Mouse (Mus musculus): ENCODE results near the gene Gm20518. TPM values are rescaled to one million over a fixed set of nuclear protein-coding genes. Genes with fewer than 3 reads are reported as not detected.

Gm20518 gene
- total RNA-seq (2021) = under 1 TPM; 0.32 to 0.66 TPM
- long read RNA-seq, experiment 1, partial matches to known transcripts = 2 of 11 reads
- long read RNA-seq, experiment 1, other reads (novel, unspliced or antisense) = 9 of 11 reads
- long read RNA-seq, experiment 2, partial matches to known transcripts = 1 of 6 reads
- long read RNA-seq, experiment 2, other reads (novel, unspliced or antisense) = 5 of 6 reads

DNA sequence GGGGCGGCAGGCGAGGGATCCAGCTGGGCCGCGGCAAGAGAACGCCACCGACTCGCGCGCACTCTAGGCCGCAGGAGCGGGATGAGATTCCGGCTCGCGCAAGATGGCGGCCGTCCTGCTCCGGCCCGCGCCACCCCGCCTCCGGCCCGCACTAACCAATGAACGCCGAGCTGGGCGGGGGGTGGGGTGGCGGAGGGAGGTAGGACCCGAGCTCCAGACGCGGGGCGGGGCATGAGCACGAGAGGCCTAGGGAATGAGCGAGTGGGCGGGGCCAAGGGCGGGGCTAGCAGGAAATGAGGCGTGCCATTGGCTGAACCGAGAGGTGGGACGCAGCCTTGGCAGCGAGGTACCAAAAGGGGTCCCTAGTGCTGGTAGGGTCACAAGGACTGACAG lies at the start of gene Gm20518:
TSS of gene Gm20518 (minus strand) at position 105 of the 393 bp plus-strand sequence.
- DNase-seq (ENCODE audit: low spot score in 2 of 2) = peak; percentile 97 to 99

DNA sequence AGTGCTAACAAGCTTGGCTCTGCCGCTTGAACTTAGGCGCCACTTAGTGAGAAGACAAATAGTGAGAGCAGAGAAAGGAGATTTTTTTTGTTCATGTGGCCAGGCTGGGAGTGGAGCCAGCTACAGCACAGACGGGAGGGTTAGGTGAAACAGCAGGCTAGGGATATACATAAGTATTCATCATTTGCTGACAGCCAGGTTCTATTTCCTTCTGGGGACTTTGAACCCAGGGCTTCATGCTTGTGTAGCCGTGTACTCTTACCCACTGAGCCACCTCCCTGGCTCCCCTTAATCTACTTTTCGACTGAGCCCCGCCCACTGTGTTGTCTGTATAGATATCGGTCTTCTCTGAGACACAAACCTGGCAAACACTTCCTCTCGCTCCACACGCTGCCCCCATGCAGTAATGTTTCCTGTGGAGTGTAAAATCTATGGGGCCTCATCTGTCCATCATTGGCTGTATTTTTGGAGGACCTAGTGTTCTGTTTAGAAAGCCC lies 47.8 kb upstream of the Gm20518 start:
- DNase-seq (ENCODE audit: low spot score in 2 of 2) = no peak

DNA sequence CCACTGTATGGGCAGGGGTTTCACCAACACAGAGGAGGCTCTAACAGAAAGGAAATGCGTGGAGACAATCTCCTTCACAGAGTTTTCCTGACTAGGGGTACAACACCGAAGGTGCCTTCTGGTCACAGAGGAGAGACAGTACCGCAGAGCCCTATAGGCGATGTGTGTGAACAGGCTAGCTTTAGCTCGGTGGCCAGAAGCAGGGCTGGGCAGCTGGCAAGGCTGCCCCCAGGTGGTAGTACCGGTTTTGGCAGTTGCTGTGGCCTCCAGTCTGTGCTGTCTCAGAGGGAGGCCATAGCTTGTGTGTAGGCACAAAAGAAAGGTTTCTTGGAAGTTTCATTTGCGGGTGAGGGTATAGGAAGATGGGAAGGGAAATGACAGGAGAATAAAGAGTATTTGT lies 47.4 kb upstream of the Gm20518 start:
- peak; percentile 55 to 66 for DNase-seq (ENCODE audit: low spot score in 2 of 2)

DNA sequence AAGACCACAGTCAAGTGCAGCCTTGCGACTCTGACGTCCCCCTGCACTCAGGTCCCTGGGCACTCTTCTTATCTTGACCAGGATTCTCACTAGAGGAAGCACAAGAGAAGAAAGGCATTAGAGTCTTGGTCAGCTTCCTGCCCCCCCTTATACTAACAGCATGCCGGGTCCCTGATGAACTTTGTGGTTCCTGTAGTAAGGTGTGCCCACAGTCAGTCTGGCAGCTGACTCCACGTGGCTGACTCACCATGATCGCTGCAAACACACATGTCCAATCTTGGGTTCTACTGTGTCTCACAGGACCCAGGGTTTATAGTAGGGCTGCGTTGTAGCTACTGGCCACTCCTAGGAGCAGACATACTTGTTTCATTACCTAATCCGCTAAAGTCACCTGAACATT lies 46.7 kb upstream of the Gm20518 start:
- DNase-seq (ENCODE audit: low spot score in 2 of 2) = no peak

DNA sequence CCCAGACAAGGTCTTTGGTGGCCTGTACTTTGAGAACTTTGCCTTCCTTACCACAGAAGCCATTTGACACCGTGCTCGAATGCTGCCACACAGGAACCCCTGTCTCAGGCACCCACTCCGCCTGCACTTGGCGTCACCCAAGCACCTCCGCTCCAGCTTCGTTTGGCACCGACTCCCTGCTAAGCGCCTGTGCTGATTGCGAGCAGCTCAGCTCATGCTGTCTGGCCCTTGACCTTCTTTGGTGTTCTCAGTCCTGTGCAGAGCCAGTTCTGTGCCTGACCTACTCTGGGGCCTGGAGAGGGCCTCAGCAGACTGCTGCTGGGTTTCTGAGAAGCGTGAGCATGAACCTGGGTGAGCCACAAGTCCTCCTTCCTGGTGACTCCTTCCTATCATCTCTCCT lies 45.3 kb upstream of the Gm20518 start:
- DNase-seq (ENCODE audit: low spot score in 2 of 2) = no peak

DNA sequence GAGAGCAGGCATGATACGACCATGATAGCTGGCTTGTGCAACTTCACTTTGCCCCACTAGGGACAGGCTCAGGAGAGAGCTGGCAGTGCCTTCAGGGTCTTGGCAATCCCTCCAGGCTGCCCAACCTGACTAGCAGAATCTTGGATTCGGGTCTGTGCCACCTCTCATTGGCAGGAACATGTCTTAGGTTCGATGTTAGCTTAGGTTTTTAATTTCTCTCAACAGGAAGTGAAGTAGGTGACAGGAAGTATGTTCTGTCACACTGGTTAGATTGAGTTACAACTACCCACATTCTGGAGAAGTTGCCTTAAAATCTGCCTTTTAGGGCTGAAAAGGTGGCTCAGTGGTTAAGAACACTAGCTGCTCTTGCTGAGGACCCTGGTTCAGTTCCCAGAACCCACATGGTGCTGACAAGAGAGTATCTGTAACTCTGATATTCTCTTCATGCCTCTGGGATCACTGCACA lies 43.0 kb upstream of the Gm20518 start:
- no peak for DNase-seq (ENCODE audit: low spot score in 2 of 2)

DNA sequence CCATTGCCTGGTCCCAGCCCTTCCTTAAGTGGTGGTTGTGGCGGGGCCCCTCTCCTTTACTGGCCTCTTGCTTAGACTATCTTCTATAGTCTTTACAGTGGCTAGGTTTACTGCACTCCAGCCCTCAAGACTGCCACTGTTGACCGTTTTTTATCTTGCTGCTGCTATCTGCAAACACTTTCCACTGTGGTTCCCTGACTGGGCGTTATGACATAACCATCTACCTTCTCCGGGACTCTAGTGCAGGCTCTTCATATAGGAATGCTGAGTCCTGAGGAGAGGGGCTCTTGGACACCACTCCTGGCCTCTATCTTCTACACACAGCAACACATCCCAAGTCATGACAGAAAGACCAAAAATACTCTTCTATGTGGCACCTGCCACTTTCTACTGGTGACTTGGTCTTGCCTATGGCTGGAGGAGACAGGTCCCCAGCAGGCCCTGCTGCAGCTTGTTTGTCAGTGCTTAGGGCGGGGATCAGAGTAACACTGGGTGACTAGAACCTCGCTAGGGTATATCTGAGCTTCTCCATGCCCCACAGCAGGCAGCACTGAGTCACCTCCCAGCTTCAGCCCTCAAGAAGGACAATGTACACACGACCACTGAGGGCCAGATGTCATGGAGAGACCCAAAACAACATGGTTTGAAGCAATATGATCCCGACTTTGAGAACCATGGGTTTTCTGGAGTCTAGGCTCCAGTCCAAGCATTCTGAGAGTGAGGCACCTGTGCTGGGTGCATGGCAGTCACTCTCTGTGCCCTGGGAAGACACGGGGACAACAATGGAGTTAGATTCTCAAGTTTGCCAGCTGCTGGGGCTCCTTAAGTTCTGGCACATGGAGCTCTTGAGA lies 42.3 kb upstream of the Gm20518 start:
- no peak for DNase-seq (ENCODE audit: low spot score in 2 of 2)

DNA sequence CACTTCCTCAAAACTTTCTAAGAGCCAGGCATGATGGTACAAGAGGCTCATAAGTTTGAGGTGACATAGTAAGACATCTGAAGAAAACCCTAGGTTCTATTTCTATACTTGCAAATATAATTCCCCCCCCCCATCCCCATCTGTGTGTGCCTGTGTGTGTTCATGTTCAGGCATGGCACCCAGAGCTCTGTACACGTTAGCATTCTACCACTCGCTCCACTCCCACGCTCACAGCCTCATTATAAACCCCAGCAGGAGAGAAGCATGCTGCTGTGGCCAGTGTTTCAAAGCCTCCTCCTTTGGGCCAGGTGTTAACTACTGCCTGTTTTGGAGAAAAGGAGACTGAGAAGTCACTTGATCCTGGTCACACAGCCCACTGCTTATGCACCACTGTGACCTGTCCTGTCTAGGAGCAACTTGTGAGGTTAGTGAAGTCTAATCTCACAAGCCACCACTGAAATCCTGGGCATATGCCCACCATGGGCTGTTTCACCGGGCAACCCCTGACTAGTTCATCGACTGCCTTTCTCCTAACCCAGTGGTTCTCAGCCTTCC lies 40.5 kb upstream of the Gm20518 start:
- DNase-seq (ENCODE audit: low spot score in 2 of 2) = no peak

DNA sequence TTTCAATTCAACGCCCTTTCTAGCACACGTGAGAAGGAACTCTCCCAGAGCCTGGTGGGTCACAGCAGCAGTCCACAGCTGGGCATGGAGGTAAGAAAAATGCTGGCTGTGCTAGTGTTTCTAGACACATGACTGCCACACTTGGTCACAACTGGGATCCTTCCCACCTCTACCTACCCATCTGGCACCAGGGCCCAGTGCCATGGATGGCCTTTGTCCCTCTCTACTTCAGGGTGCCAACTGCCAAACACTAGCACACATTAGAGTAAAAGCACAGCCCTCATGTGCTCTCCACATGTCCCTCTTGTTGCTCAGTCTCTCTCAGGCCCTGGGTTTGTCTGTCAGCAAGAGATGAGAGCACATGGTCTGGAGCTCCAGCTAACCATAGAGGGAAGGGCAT lies 38.2 kb upstream of the Gm20518 start:
- no peak for DNase-seq (ENCODE audit: low spot score in 2 of 2)

DNA sequence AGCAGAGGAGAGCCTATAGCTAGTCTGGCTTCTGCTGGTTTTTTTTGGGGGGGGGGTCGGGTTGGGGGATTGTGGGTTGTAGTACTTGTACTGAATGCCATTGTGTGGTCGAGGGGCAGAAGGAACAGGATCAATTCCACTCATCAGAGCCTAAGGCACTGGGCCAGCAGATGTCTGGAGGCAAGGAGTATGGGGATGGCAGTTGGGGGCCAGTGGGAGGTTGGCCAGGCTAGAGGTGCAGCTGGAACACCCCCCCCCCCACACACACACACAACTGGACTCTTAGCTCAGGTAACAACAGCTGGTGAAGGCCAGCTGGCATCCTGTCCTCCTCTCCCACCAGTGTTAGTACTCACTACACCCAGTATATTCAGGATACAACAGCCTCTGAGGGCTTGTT lies 37.7 kb upstream of the Gm20518 start:
- no peak for DNase-seq (ENCODE audit: low spot score in 2 of 2)

DNA sequence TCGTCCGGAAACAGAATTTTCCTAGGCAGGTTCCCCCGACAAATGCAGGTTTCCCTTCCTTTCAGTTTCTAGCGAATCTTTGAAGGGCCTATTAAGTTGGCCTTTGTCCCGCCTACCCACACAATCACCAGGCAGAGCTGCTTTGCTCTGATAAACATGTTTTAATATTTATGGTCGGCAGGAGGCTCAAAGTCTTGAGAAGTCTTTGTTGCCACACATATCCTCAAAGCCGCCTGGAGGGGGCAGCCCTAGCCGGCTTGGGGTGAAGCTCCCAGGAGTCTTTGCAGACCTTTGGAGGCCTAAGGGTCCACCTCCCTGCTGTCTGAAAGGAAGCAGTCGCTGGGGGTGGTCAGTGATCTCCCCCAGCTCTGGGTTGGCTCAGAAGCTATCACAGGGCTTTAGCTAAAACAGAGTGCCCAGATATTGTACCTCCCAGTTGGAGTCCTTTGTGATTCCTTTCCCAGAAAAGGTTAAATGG lies 37.2 kb upstream of the Gm20518 start:
- DNase-seq (ENCODE audit: low spot score in 2 of 2) = peak; percentile 46 to 48

DNA sequence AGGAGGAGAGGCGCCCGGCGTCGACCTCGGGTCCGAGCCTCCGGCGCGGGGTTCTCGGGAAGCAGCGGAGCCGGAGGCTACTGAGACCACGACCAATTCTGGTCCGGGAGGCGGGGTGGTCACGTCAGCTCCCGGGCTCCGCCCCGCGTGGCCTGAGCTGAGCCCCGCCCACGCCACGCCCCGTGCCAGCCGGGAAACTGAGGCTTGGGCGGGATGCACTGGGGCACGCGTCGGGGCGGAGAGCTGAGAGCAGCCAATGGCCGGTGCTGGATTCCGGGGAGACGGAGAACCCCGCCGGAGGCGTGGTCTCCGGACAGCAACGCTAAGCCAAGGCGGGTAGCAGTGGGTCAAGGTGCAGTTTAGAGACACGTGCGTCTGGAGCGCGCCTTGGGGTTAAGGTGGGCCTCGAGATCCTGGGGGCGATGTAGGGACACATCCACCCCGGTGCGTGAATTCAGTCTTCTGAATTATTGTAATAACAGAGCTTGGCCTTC lies 36.7 kb upstream of the Gm20518 start, which contains the start of gene Slc25a1:
TSS of gene Slc25a1 (minus strand) at position 133 of the 494 bp plus-strand sequence.
- peak; percentile 81 to 87 for DNase-seq (ENCODE audit: low spot score in 2 of 2)

DNA sequence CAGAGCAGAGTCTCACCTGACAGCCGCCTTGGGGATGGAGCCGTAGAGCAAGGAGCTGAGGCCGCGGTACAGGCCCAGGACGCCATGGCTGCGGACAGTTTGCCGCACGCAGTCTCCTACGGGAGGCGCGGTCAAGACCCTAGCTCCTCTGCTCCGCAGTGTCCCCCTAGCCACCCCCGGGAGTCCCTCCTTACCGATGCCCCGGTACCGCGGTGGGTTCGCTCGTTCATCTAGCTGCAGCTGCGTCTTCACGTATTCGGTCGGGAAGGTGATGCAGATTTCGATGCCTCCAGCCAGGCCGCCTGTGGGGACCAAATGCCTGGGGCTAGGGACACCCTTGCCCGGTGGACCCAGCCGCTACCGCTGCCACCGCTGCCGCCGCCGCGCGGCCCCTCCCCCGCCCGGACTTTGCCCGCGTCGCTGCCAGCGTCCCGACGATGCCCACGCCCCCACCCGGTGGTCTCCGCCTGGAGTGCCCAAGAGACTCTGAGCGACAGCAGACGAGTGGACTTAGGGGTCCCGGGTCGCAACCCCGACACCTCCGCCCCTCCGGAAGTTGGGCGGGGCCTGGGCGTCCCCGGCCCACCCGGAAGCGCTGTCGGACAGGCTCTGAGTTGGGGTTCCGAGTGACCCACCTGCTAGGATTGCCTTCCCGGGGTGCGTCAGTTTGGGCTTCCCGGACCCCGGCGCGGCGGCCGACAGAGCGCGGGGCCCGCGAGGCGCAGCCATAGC lies 36.0 kb upstream of the Gm20518 start:
- peak; percentile 36 to 52 for DNase-seq (ENCODE audit: low spot score in 2 of 2)

DNA sequence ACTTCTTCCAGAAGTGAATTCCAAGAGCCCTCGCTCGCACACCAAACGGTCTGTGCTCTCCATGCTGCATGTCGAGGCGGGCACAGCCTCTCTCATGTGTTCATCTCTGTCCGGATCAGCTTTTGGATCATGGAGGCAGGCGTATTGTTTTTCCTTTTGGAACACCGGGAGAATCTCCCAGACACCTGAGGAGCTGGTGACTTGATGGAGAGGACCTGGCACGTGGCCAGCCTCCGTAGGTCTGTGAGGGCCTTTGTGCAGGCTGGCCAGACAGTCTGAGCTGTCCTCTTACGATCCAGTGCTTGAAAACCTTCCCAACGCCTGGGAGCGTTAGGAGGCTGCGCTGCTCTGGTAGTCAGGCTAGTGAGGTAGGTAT lies 30.7 kb upstream of the Gm20518 start:
- no peak for DNase-seq (ENCODE audit: low spot score in 2 of 2)

DNA sequence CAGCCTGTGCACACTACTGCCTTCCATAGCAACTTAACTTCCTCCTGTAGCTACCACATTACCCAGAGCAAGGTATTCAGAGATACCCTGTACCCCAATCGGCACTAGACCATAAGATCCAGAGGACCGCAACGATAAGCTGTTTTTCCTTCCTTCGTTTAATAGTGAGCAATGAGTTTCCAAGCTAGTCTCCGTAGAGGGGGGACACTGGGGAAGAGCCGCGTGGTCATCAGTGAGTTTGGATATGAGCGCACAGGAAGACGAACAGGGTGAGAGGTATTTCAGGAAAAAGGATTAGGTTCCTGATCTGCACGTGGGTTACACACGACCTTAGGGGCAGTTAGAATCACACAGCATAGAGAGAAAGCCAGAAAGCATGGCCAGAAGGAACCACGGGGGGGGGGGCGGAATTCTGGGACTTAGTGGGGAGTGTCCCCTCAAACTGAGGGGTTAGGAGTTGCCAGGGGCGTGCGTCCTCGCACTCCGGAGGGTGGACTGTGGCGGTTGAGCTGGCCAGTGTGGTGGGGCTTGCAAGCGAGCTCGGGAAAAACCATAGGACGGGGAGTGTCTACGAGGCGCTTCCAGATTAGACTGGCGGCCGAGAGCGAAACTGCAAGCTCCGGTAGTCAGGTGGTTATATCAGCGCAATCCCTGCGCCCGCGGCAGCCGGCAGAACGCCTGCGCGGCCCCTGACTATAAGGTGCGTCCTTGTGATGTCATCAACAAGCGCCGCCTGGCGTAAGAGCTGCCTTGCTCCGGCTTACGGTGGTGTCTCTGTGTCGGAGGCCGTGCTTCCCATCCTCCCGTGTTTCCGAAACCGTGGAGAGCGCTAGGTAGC lies 30.1 kb upstream of the Gm20518 start:
- peak; percentile 94 for DNase-seq (ENCODE audit: low spot score in 2 of 2)

DNA sequence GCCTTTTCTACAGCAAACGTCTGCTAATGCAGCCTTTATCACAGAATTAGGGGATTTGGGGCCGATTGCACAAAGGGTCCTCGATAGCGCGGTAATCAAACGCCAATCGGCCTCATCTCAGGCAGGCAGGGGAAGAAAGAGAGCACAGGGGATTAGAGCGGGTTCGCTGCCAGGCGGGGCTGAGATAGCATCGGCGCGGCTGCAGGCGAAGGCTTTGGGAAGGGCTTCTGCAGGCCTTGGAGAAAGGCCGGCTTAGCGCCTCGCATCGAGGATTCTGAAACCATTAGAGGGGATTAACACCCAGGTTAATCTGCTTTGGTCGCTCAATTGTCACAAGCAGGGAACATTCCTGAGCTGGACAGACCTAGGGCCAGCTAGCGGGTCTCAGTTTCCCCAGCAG lies 29.1 kb upstream of the Gm20518 start:
- no peak for DNase-seq (ENCODE audit: low spot score in 2 of 2)

DNA sequence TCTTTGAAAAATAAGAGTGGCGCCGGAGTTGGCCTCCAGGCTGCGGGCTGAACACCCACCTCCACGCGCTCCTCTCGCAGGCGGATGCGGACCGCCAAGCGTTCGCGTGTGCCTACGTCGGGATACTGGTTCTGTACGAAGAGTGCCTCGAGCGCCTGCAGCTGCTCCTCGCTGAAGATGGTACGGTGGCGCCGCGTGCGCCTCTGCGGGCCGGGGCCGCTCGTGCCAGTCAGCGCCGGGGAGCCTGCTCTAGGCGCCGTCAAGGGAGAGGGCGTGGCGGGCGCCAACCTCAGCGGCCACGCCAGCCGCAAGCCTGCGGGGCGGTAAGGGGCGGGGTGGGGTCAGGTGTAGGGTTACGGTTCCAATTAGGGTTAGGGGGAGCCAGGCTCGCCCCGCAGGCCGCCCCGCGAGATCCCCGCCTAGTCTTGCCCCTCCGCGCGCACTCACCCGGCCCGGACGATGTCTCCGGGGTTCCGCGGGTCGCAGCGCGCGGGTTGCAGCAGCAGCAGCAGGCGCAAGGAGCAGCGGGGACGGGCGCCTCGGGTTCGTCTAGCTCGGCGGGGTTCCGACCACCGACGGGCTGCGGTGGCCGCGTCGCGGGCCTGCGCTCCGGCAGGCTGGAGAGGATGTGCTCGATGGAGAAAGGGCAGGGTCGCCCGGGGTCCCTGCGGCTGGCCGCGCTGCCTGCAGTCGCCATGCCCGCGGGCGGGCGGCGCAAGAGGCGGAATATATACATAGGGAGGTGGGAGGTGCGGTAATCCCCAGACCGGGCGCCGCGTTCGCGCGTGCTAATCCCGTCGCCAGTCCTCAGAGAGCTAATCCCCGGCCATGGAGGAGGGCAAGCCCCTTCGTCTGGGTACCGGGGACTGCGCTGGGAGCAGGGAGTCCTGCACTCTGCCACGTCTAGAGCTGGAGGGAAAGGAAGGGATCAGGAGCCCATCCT lies 23.1 kb upstream of the Gm20518 start, which contains the start of gene Gsc2:
TSS of gene Gsc2 (minus strand) at position 753 of the 943 bp plus-strand sequence.
- DNase-seq (ENCODE audit: low spot score in 2 of 2) = no peak

DNA sequence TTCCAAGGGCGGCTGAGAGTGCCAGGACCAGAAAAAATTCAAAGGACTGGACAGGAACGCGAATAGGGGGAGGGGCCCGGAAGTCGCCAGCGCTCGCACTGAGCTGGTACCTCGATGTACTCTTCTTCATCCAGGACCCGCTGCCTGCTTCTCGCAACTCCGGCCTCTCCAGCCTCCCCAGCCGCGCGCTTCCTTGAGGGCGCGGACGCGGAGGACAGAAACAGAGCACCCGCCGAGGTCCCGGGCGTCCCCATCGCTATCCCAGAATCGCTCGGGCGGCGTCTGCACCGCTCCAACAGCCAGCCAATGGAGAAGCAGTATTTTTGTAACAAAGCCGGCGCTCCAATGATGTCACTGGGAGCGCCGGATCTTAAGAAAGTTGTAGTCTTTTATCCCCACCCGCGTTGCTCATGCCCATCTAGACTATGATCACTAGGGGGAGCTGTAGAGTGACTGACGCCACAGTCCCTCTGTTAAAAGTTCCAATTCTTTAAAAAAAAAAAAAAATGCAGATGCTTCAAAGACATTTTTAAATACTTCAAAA lies 19.7 kb upstream of the Gm20518 start, which contains the start of gene Ess2:
TSS of gene Ess2 (minus strand) at position 297 of the 544 bp plus-strand sequence.
- peak; percentile 80 to 81 for DNase-seq (ENCODE audit: low spot score in 2 of 2)

Data from adrenal gland, adult 18-20 months (tissue).